Mouse (Mus musculus) embryonic facial prominence, embryonic 14.5 days (tissue): Measurements from ENCODE around the gene Ttc17. TPM values are rescaled to one million over a fixed set of nuclear protein-coding genes. Genes with fewer than 3 reads are reported as not detected.
"Not testable (repeated sequence)": the region's sequence is repeated elsewhere in the genome, so short reads cannot be mapped to it uniquely, and the experiment has no call there.

Source experiments
- ATAC-seq: fragments of 200-750 bp; cut with Nextera tagmentation; 2 replicates; pipeline ENCODE4 v1.8.0; 2017; ENCODE audit warnings: low read depth, moderate number of reproducible peaks, moderate TSS enrichment
- DNase-seq: peaks from one replicate; pipeline ENCODE4 v3.0.0-alpha.2; 2015; ENCODE audit warnings: low spot score
- H3K27ac ChIP-seq: fragments of 300-500 bp; sonication (generic); replicated peaks from 2 replicates; pipeline ENCODE4 v1.5.1; 2014; ENCODE audit warnings: low read depth, mild to moderate bottlenecking, low read length, moderate library complexity
- H3K27me3 ChIP-seq: fragments of 300-500 bp; sonication (generic); replicated peaks from 2 replicates; pipeline ENCODE4 v1.6.1; 2014; ENCODE audit warnings: low read length; ENCODE audit not compliant: control insufficient read depth, insufficient read depth
- H3K36me3 ChIP-seq: fragments of 300-500 bp; sonication (generic); 2 replicates; pipeline ENCODE4 v1.6.1; 2014; ENCODE audit warnings: low read length, mixed read lengths; ENCODE audit not compliant: control insufficient read depth, insufficient read depth
- H3K4me1 ChIP-seq: fragments of 300-500 bp; sonication (generic); 2 replicates; pipeline ENCODE4 v1.6.1; 2014; ENCODE audit warnings: antibody characterized with exemption, low read length; ENCODE audit not compliant: control insufficient read depth, insufficient read depth
- H3K4me2 ChIP-seq: fragments of 300-500 bp; sonication (generic); 2 replicates; pipeline ENCODE4 v1.6.1; 2014; ENCODE audit warnings: low read depth, mild to moderate bottlenecking, low read length, moderate library complexity, mixed read lengths
- H3K4me3 ChIP-seq: fragments of 300-500 bp; sonication (generic); 2 replicates; pipeline ENCODE4 v1.5.1; 2014; ENCODE audit warnings: low read depth, mild to moderate bottlenecking, low read length
- H3K9ac ChIP-seq: fragments of 300-500 bp; sonication (generic); 2 replicates; pipeline ENCODE4 v1.6.1; 2014; ENCODE audit warnings: low read depth, mild to moderate bottlenecking, low read length, moderate library complexity, mixed read lengths
- H3K9me3 ChIP-seq: fragments of 300-500 bp; sonication (generic); 2 replicates; pipeline ENCODE4 v1.6.1; 2016; ENCODE audit warnings: low read length; ENCODE audit not compliant: control insufficient read depth
- WGBS: fragments of 180-500 bp; shearing (Covaris S2); extraction: QIAGEN DNeasy Blood & Tissue Kit; methylation state at CpG from one replicate; pipeline ENCODE4 v1.1.7; 2014; 5-methylcytosine and 5-hydroxymethylcytosine counted together
- polyA plus RNA-seq: library from polyadenylated mRNA; unstranded; fragments of >200 nt; fragmentation: Nextera tagmentation; extraction: Ambion mirVana; gene quantifications from 2 replicates; pipeline ENCODE4 v1.2.1, GENCODE M21; 2014

The Ttc17 gene
- polyA plus RNA-seq, 1 experiment from 2014 or later: 17.8 TPM

- Histone ChIP-seq H3K36me3 (no peaks in the 10 kb centered on the region), H3K27me3 (no peaks in the 10 kb centered on the region), H3K27ac (no peak overlapping the region), H3K4me2 (no peak overlapping the region), H3K4me1 (no peaks in the 10 kb centered on the region), H3K9me3 (no peaks in the 10 kb centered on the region), H3K4me3 (no peak overlapping the region), H3K9ac (no peak overlapping the region)
- DNase-seq (no peak), ATAC-seq (no peak)
- 92% methylated on average over 5 of the region's 5 CpGs for WGBS
Observed at GRCm38 (mm10) chr2:94396325-94396724, 10.2 kb downstream of the Ttc17 start.

- H3K36me3 ChIP-seq, H3K9ac ChIP-seq: not testable (repeated sequence)
- 99% methylated on average over 10 of the region's 12 CpGs for WGBS
Observed at GRCm38 (mm10) chr2:94391127-94391526, 15.4 kb downstream of the Ttc17 start.

GRCm38 (mm10) chr2:94389000-94389399 lies 17.5 kb downstream of the Ttc17 start:
- Histone ChIP-seq H3K9me3 (no peaks in the 10 kb centered on the region), H3K4me3 (no peak overlapping the region), H3K4me1 (no peaks in the 10 kb centered on the region), H3K9ac (no peak overlapping the region), H3K4me2 (no peak overlapping the region), H3K36me3 (peaks cover 3% of the 10 kb centered on the region; the same call in 1 of the 2 replicates), H3K27me3 (no peaks in the 10 kb centered on the region), H3K27ac (no peak overlapping the region)
- 66% methylated on average over 9 of the region's 9 CpGs for WGBS
- DNase-seq (no peak), ATAC-seq (no peak)

More at GRCm38 (mm10) chr2:94391127-94391526, 15.4 kb downstream of the Ttc17 start:
- not testable (repeated sequence) for H3K27ac ChIP-seq, H3K4me2 ChIP-seq, ATAC-seq, H3K4me1 ChIP-seq, H3K27me3 ChIP-seq, H3K4me3 ChIP-seq, DNase-seq, H3K9me3 ChIP-seq

GRCm38 (mm10) chr2:94387846-94388245 lies 18.6 kb downstream of the Ttc17 start:
- Histone ChIP-seq H3K4me2 (no peak overlapping the region), H3K9ac (no peak overlapping the region), H3K27ac (no peak overlapping the region), H3K9me3 (no peaks in the 10 kb centered on the region), H3K4me1 (no peaks in the 10 kb centered on the region), H3K36me3 (peaks cover 10% of the 10 kb centered on the region), H3K4me3 (no peak overlapping the region), H3K27me3 (no peaks in the 10 kb centered on the region)
- ATAC-seq: no peak
- DNase-seq: no peak
- WGBS: 92% methylated on average over 5 of the region's 5 CpGs

GRCm38 (mm10) chr2:94384483-94384882 lies 22.0 kb downstream of the Ttc17 start:
- not testable (repeated sequence) for ATAC-seq, H3K27ac ChIP-seq, H3K9ac ChIP-seq, DNase-seq, H3K9me3 ChIP-seq, H3K27me3 ChIP-seq, H3K4me1 ChIP-seq, H3K4me3 ChIP-seq, H3K4me2 ChIP-seq
- H3K36me3 ChIP-seq: peaks cover 14% of the 10 kb centered on the region
- WGBS: 95% methylated on average over 10 of the region's 10 CpGs

- WGBS: 66% methylated on average over 2 of the region's 2 CpGs
- Histone ChIP-seq H3K4me1 (no peaks in the 10 kb centered on the region), H3K27ac (no peak overlapping the region), H3K4me3 (no peak overlapping the region), H3K36me3 (peaks cover 27% of the 10 kb centered on the region), H3K9me3 (no peaks in the 10 kb centered on the region), H3K9ac (no peak overlapping the region), H3K27me3 (no peaks in the 10 kb centered on the region), H3K4me2 (no peak overlapping the region)
- ATAC-seq: no peak
- DNase-seq: no peak
Observed at GRCm38 (mm10) chr2:94381057-94381647, 25.3 kb downstream of the Ttc17 start.

- H3K27me3 ChIP-seq: no peaks in the 10 kb centered on the region
- no peak overlapping the region for H3K9ac ChIP-seq
- WGBS: 81% methylated on average over 11 of the region's 11 CpGs
- ATAC-seq: no peak
- H3K36me3 ChIP-seq: peaks cover 47% of the 10 kb centered on the region
- no peak overlapping the region for H3K4me2 ChIP-seq
- no peak overlapping the region for H3K4me3 ChIP-seq
- DNase-seq: no peak
- H3K27ac ChIP-seq: no peak overlapping the region
- no peaks in the 10 kb centered on the region for H3K4me1 ChIP-seq
- H3K9me3 ChIP-seq: no peaks in the 10 kb centered on the region
Observed at GRCm38 (mm10) chr2:94378678-94379077, 27.8 kb downstream of the Ttc17 start.

- H3K9me3 ChIP-seq: no peaks in the 10 kb centered on the region
- no peak overlapping the region for H3K9ac ChIP-seq
- DNase-seq (no peak), ATAC-seq (no peak)
- 84% methylated on average over 6 of the region's 6 CpGs for WGBS
- no peak overlapping the region for H3K27ac ChIP-seq
- H3K27me3 ChIP-seq: no peaks in the 10 kb centered on the region
- H3K4me2 ChIP-seq: no peak overlapping the region
- peaks cover 86% of the 10 kb centered on the region for H3K36me3 ChIP-seq
- no peaks in the 10 kb centered on the region for H3K4me1 ChIP-seq
- no peak overlapping the region for H3K4me3 ChIP-seq
Observed at GRCm38 (mm10) chr2:94371093-94371492, 35.4 kb downstream of the Ttc17 start.

GRCm38 (mm10) chr2:94363821-94364220 lies 42.7 kb downstream of the Ttc17 start:
- H3K4me3 ChIP-seq: no peak overlapping the region
- WGBS: 90% methylated on average over 6 of the region's 6 CpGs
- H3K9ac ChIP-seq: no peak overlapping the region
- H3K4me1 ChIP-seq: no peaks in the 10 kb centered on the region
- no peak overlapping the region for H3K4me2 ChIP-seq
- no peak overlapping the region for H3K27ac ChIP-seq
- DNase-seq (no peak), ATAC-seq (no peak)
- peaks cover 84% of the 10 kb centered on the region for H3K36me3 ChIP-seq
- no peaks in the 10 kb centered on the region for H3K27me3 ChIP-seq
- H3K9me3 ChIP-seq: peaks cover 6% of the 10 kb centered on the region; the same call in 1 of the 2 replicates
